Mouse (Mus musculus) midbrain, embryonic 16.5 days (tissue): Measurements from ENCODE around the gene Atf4. TPM values are rescaled to one million over a fixed set of nuclear protein-coding genes. Genes with fewer than 3 reads are reported as not detected.
A peak's percentile ranks its signal among the peaks of the same experiment; 100 is the strongest.

Experiments
- ATAC-seq: fragments of 200-750 bp; cut with Nextera tagmentation; 2 replicates; pipeline ENCODE4 v1.8.0; 2017; ENCODE audit warnings: moderate TSS enrichment
- H3K27ac ChIP-seq: fragments of 300-500 bp; sonication (generic); 2 replicates; pipeline ENCODE4 v1.5.1; 2014; ENCODE audit warnings: mild to moderate bottlenecking, low read length, mixed read lengths
- H3K27me3 ChIP-seq: fragments of 300-500 bp; sonication (generic); 2 replicates; pipeline ENCODE4 v1.6.1; 2014; ENCODE audit warnings: low read depth, low read length, mixed read lengths; ENCODE audit not compliant: control insufficient read depth, insufficient read depth
- H3K36me3 ChIP-seq: fragments of 300-500 bp; sonication (generic); 2 replicates; pipeline ENCODE4 v1.6.1; 2014; ENCODE audit warnings: mild to moderate bottlenecking, low read length, moderate library complexity, mixed read lengths; ENCODE audit not compliant: control insufficient read depth, insufficient read depth
- H3K4me1 ChIP-seq: fragments of 300-500 bp; sonication (generic); 2 replicates; pipeline ENCODE4 v1.6.1; 2014; ENCODE audit warnings: mild to moderate bottlenecking, low read length, mixed read lengths; ENCODE audit not compliant: control insufficient read depth, insufficient read depth
- H3K4me2 ChIP-seq: fragments of 300-500 bp; sonication (generic); 2 replicates; pipeline ENCODE4 v1.6.1; 2014; ENCODE audit warnings: mild to moderate bottlenecking, low read length, mixed read lengths
- H3K4me3 ChIP-seq: fragments of 300-500 bp; sonication (generic); 2 replicates; pipeline ENCODE4 v1.5.1; 2014; ENCODE audit warnings: low read depth, mild to moderate bottlenecking, low read length, moderate library complexity, mixed read lengths
- H3K9ac ChIP-seq: fragments of 300-500 bp; sonication (generic); 2 replicates; pipeline ENCODE4 v1.6.1; 2014; ENCODE audit warnings: low read depth, low read length, mixed read lengths
- H3K9me3 ChIP-seq: fragments of 300-500 bp; sonication (generic); replicated peaks from 2 replicates; pipeline ENCODE4 v1.6.1; 2014; ENCODE audit warnings: mild to moderate bottlenecking, low read length, mixed read lengths; ENCODE audit not compliant: control insufficient read depth, poor library complexity, severe bottlenecking
- WGBS: fragments of 180-500 bp; shearing (Covaris S2); extraction: QIAGEN DNeasy Blood & Tissue Kit; methylation state at CpG from one replicate; pipeline ENCODE4 v1.1.7; 2014; 5-methylcytosine and 5-hydroxymethylcytosine counted together
- polyA plus RNA-seq: library from polyadenylated mRNA; unstranded; fragments of >200 nt; fragmentation: Nextera tagmentation; extraction: Ambion mirVana; gene quantifications from 2 replicates; pipeline ENCODE4 v1.2.1, GENCODE M21; 2015

Gene Atf4
- polyA plus RNA-seq, 1 experiment from 2014 or later, result 125 TPM

- Histone ChIP-seq H3K4me2 (peak overlapping the region; percentile 94), H3K27ac (peak overlapping the region; percentile 97), H3K27me3 (no peaks in the 10 kb centered on the region), H3K36me3 (peaks cover 28% of the 10 kb centered on the region), H3K4me1 (peaks cover 29% of the 10 kb centered on the region), H3K9me3 (no peaks in the 10 kb centered on the region), H3K9ac (peak overlapping the region; percentile 96), H3K4me3 (peak overlapping the region; percentile 70)
- no peak for ATAC-seq
- 12% methylated on average over 16 of the region's 16 CpGs for WGBS
These were observed 1.3 kb downstream of the Atf4 start for GRCm38 (mm10) chr15:80256242-80256641.

- peak overlapping the region; percentile 94 for H3K4me2 ChIP-seq
- no peaks in the 10 kb centered on the region for H3K9me3 ChIP-seq
- peak overlapping the region; percentile 70 for H3K4me3 ChIP-seq
- H3K4me1 ChIP-seq, result peaks cover 29% of the 10 kb centered on the region
- ATAC-seq, result no peak
- peaks cover 28% of the 10 kb centered on the region for H3K36me3 ChIP-seq
- H3K27ac ChIP-seq, result peak overlapping the region; percentile 97
- 66% methylated on average over 12 of the region's 12 CpGs for WGBS
- no peaks in the 10 kb centered on the region for H3K27me3 ChIP-seq
- H3K9ac ChIP-seq, result peak overlapping the region; percentile 96
These were observed 1.9 kb downstream of the Atf4 start for GRCm38 (mm10) chr15:80256656-80257601.

- Histone ChIP-seq H3K4me3 (no peak overlapping the region), H3K36me3 (peaks cover 28% of the 10 kb centered on the region), H3K27ac (peak overlapping the region; percentile 97), H3K4me1 (peaks cover 35% of the 10 kb centered on the region), H3K9ac (peak overlapping the region; percentile 11; the same call in 1 of the 2 replicates), H3K27me3 (no peaks in the 10 kb centered on the region), H3K9me3 (no peaks in the 10 kb centered on the region), H3K4me2 (peak overlapping the region; percentile 94)
- 19% methylated on average over 4 of the region's 4 CpGs for WGBS
- no peak for ATAC-seq
These were observed 2.7 kb downstream of the Atf4 start for GRCm38 (mm10) chr15:80257602-80258239.

GRCm38 (mm10) chr15:80258240-80259170, 3.5 kb downstream of the Atf4 start:
- H3K9ac ChIP-seq, result 0 out of 2 replicates have a peak overlapping the region, but pooled peaks have one; percentile 11
- H3K36me3 ChIP-seq, result peaks cover 28% of the 10 kb centered on the region
- no peak for ATAC-seq
- no peak overlapping the region for H3K4me2 ChIP-seq
- no peak overlapping the region for H3K4me3 ChIP-seq
- no peaks in the 10 kb centered on the region for H3K9me3 ChIP-seq
- H3K4me1 ChIP-seq, result peaks cover 43% of the 10 kb centered on the region
- peak overlapping the region; percentile 22; the same call in 1 of the 2 replicates for H3K27ac ChIP-seq
- H3K27me3 ChIP-seq, result no peaks in the 10 kb centered on the region
- WGBS, result 67% methylated on average over 11 of the region's 11 CpGs

- Histone ChIP-seq H3K27me3 (no peaks in the 10 kb centered on the region), H3K27ac (no peak overlapping the region), H3K4me3 (no peak overlapping the region), H3K9me3 (no peaks in the 10 kb centered on the region), H3K4me2 (no peak overlapping the region), H3K36me3 (peaks cover 28% of the 10 kb centered on the region), H3K9ac (no peak overlapping the region), H3K4me1 (peaks cover 38% of the 10 kb centered on the region)
- no peak for ATAC-seq
- 70% methylated on average over 8 of the region's 8 CpGs for WGBS
These were observed 4.5 kb downstream of the Atf4 start for GRCm38 (mm10) chr15:80259406-80260045.

GRCm38 (mm10) chr15:80260677-80261076, 5.7 kb downstream of the Atf4 start:
- 6% methylated on average over 3 of the region's 3 CpGs for WGBS
- Histone ChIP-seq H3K27me3 (no peaks in the 10 kb centered on the region), H3K4me1 (peaks cover 40% of the 10 kb centered on the region), H3K4me2 (no peak overlapping the region), H3K4me3 (no peak overlapping the region), H3K27ac (no peak overlapping the region), H3K36me3 (peaks cover 28% of the 10 kb centered on the region), H3K9ac (no peak overlapping the region), H3K9me3 (no peaks in the 10 kb centered on the region)
- ATAC-seq, result no peak

- ATAC-seq, result no peak
- H3K36me3 ChIP-seq, result peaks cover 28% of the 10 kb centered on the region
- H3K9ac ChIP-seq, result no peak overlapping the region
- 85% methylated on average over 7 of the region's 7 CpGs for WGBS
- H3K4me2 ChIP-seq, result no peak overlapping the region
- no peaks in the 10 kb centered on the region for H3K27me3 ChIP-seq
- peaks cover 40% of the 10 kb centered on the region for H3K4me1 ChIP-seq
- H3K4me3 ChIP-seq, result no peak overlapping the region
- H3K27ac ChIP-seq, result no peak overlapping the region
- no peaks in the 10 kb centered on the region for H3K9me3 ChIP-seq
These were observed 6.1 kb downstream of the Atf4 start for GRCm38 (mm10) chr15:80261100-80261499.
